Mouse (Mus musculus) intestine, embryonic 16.5 days (tissue): ENCODE results near the gene Itga2b. TPM values are rescaled to one million over a fixed set of nuclear protein-coding genes. Genes with fewer than 3 reads are reported as not detected.

Experiments
- ATAC-seq: fragments of 200-750 bp; cut with Nextera tagmentation; 2 replicates; pipeline ENCODE4 v1.8.0; 2017; ENCODE audit warnings: moderate TSS enrichment, moderate library complexity
- H3K27ac ChIP-seq: fragments of 300-500 bp; sonication (generic); 2 replicates; pipeline ENCODE4 v1.5.1; 2014; ENCODE audit warnings: mild to moderate bottlenecking, low read length
- H3K27me3 ChIP-seq: fragments of 300-500 bp; sonication (generic); replicated peaks from 2 replicates; pipeline ENCODE4 v1.6.1; 2014; ENCODE audit warnings: low read length, control low read depth, mixed read lengths; ENCODE audit not compliant: control insufficient read depth, insufficient read depth
- H3K36me3 ChIP-seq: fragments of 300-500 bp; sonication (generic); 2 replicates; pipeline ENCODE4 v1.6.1; 2014; ENCODE audit warnings: low read length, control low read depth; ENCODE audit not compliant: control insufficient read depth, insufficient read depth
- H3K4me1 ChIP-seq: fragments of 300-500 bp; sonication (generic); 2 replicates; pipeline ENCODE4 v1.6.1; 2014; ENCODE audit warnings: low read length, control low read depth, mixed read lengths; ENCODE audit not compliant: control insufficient read depth, insufficient read depth
- H3K4me2 ChIP-seq: fragments of 300-500 bp; sonication (generic); 2 replicates; pipeline ENCODE4 v1.6.1; 2014; ENCODE audit warnings: low read depth, low read length, control low read depth
- H3K4me3 ChIP-seq: fragments of 300-500 bp; sonication (generic); 2 replicates; pipeline ENCODE4 v1.5.1; 2014; ENCODE audit warnings: mild to moderate bottlenecking, low read length
- H3K9ac ChIP-seq: fragments of 300-500 bp; sonication (generic); 2 replicates; pipeline ENCODE4 v1.6.1; 2014; ENCODE audit warnings: low read depth, low read length
- H3K9me3 ChIP-seq: fragments of 300-500 bp; sonication (generic); 2 replicates; pipeline ENCODE4 v1.6.1; 2016; ENCODE audit warnings: low read length, control low read depth; ENCODE audit not compliant: control insufficient read depth
- WGBS: fragments of 180-500 bp; shearing (Covaris S2); extraction: QIAGEN DNeasy Blood & Tissue Kit; methylation state at CpG from one replicate; pipeline ENCODE4 v1.1.7; 2014; 5-methylcytosine and 5-hydroxymethylcytosine counted together
- polyA plus RNA-seq: library from polyadenylated mRNA; unstranded; fragments of >200 nt; fragmentation: Nextera tagmentation; extraction: Ambion mirVana; gene quantifications from 2 replicates; pipeline ENCODE4 v1.2.1, GENCODE M21; 2015

Gene Itga2b
- polyA plus RNA-seq, 1 experiment from 2014 or later: 3.7 TPM

DNA sequence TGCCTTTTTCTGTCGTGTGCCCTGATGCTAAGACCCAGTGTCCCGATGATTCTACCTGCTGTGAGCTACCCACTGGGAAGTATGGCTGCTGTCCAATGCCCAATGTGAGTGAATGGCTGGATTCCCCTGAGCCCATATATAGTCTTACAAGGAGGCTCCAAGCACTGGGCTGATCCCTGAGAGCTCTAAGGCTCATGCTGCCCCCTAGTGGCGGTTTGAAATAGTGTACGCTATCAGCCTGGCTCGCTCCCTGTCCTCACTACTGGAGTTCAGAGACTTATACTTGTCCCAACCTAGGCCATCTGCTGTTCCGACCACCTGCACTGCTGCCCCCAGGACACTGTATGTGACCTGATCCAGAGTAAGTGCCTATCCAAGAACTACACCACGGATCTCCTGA is 35.5 kb downstream of the Itga2b start:
- ATAC-seq: peak; percentile 36; the same call in 1 of the 2 replicates
- H3K4me1 ChIP-seq: peaks cover 34% of the 10 kb centered on the region
- H3K27me3 ChIP-seq: no peaks in the 10 kb centered on the region
- H3K4me3 ChIP-seq: no peak overlapping the region
- H3K36me3 ChIP-seq: peaks cover 13% of the 10 kb centered on the region
- H3K9ac ChIP-seq: no peak overlapping the region
- 11% methylated on average over 7 of the region's 7 CpGs for WGBS
- no peaks in the 10 kb centered on the region for H3K9me3 ChIP-seq
- H3K27ac ChIP-seq: no peak overlapping the region
- H3K4me2 ChIP-seq: no peak overlapping the region

DNA sequence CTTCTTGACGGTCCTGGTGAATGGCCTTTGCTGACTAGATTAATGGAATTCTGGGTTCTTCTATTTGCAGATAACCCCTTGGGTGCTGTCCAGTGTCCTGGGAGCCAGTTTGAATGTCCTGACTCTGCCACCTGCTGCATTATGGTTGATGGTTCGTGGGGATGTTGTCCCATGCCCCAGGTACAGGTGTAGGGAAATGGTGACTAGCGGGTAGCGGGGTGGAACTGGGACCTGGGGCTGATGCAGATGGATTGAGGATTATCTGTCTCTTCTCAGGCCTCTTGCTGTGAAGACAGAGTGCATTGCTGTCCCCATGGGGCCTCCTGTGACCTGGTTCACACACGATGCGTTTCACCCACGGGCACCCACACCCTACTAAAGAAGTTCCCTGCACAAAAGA is 36.1 kb downstream of the Itga2b start:
- Histone ChIP-seq H3K36me3 (peaks cover 13% of the 10 kb centered on the region), H3K4me2 (no peak overlapping the region), H3K27ac (no peak overlapping the region), H3K9ac (no peak overlapping the region), H3K27me3 (no peaks in the 10 kb centered on the region), H3K9me3 (no peaks in the 10 kb centered on the region), H3K4me1 (peaks cover 36% of the 10 kb centered on the region), H3K4me3 (no peak overlapping the region)
- ATAC-seq: no peak
- WGBS: 93% methylated on average over 7 of the region's 7 CpGs

DNA sequence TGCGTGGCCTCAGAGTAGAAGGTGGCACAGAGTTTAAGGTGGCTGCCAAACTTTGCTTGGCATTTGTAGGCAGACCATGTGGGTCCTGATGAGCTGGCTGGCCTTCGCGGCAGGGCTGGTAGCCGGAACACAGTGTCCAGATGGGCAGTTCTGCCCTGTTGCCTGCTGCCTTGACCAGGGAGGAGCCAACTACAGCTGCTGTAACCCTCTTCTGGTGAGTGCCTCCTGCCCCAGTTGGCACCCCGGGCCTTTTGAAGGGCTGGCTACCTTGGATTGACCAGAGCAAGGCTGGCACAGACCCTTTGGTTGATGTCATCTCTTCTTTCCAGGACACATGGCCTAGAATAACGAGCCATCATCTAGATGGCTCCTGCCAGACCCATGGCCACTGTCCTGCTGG is 37.0 kb downstream of the Itga2b start:
- peaks cover 29% of the 10 kb centered on the region for H3K4me1 ChIP-seq
- no peaks in the 10 kb centered on the region for H3K9me3 ChIP-seq
- no peaks in the 10 kb centered on the region for H3K27me3 ChIP-seq
- 93% methylated on average over 6 of the region's 6 CpGs for WGBS
- H3K27ac ChIP-seq: no peak overlapping the region
- peak overlapping the region; percentile 16; the same call in 1 of the 2 replicates for H3K9ac ChIP-seq
- no peak for ATAC-seq
- 0 out of 2 replicates have a peak overlapping the region, but pooled peaks have one; percentile 9 for H3K4me2 ChIP-seq
- no peak overlapping the region for H3K4me3 ChIP-seq
- peaks cover 13% of the 10 kb centered on the region for H3K36me3 ChIP-seq

DNA sequence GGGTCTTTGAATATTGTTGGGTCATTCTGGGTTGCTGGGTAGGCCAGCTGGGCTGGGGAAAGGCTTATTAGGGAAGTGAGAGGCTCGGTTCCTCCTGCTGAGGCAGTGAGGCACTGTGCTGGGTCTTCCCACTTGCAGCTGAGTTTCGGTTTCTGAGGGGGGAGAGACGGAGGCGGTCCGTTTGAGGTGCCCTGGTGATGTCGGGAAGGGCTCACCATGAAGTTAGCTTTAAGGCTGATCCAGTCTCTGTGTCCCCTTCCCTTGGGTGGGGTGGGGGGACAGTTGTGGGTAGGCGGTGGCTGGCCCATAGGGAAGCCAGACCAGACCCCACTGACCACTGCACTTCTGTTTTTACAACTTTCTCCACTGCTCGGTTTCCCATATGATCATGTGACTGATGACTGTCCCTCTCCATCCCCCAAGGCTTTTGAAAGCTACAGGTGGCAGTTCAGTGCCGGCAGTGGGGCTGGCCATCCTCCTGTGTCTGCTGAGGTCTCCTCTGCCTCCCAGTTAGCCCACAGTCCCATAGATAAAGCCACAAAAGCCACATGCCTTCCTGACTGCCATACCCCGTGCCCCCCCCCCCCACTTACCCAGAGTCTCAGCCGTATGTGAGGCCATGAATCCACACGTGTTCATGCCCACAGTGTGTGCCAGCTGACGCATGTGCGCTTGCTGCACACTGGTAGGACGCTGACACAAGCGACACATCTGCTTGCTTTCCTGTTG is 37.6 kb downstream of the Itga2b start:
- Histone ChIP-seq H3K27ac (no peak overlapping the region), H3K4me2 (peak overlapping the region; percentile 17; the same call in 1 of the 2 replicates)

DNA sequence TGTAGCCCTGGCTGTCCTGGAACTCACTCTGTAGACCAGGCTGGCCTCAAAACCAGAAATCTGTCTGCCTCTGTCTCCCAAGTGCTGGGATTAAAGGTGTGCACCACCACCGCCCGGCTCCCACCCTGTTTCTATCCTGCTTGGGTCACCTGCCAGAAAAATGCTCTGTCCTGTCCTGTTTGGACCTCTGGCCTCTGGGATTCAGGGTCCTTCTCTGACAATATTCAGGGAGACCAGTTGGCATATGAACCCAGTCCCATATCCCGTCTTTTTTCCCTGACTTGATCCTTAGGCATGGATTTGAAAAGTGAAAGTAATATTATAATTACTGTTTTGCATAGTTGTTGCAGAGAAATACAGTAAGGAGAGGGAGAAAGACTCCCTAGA is 38.2 kb downstream of the Itga2b start:
- 0 out of 2 replicates have a peak overlapping the region, but pooled peaks have one; percentile 11 for H3K9ac ChIP-seq
- WGBS: 83% methylated on average over 3 of the region's 3 CpGs
- no peak overlapping the region for H3K27ac ChIP-seq
- H3K4me1 ChIP-seq: peaks cover 19% of the 10 kb centered on the region
- 0 out of 2 replicates have a peak overlapping the region, but pooled peaks have one; percentile 17 for H3K4me2 ChIP-seq
- no peaks in the 10 kb centered on the region for H3K9me3 ChIP-seq
- H3K36me3 ChIP-seq: peaks cover 13% of the 10 kb centered on the region
- no peak for ATAC-seq
- H3K4me3 ChIP-seq: 0 out of 2 replicates have a peak overlapping the region, but pooled peaks have one; percentile 8
- H3K27me3 ChIP-seq: no peaks in the 10 kb centered on the region

More for the DNA sequence above, 37.6 kb downstream of the Itga2b start:
- Histone ChIP-seq H3K27me3 (no peaks in the 10 kb centered on the region), H3K9ac (peak overlapping the region; percentile 16; the same call in 1 of the 2 replicates), H3K36me3 (peaks cover 13% of the 10 kb centered on the region), H3K4me1 (peaks cover 23% of the 10 kb centered on the region), H3K4me3 (0 out of 2 replicates have a peak overlapping the region, but pooled peaks have one; percentile 8), H3K9me3 (no peaks in the 10 kb centered on the region)
- WGBS: 64% methylated on average over 16 of the region's 16 CpGs
- no peak for ATAC-seq

DNA sequence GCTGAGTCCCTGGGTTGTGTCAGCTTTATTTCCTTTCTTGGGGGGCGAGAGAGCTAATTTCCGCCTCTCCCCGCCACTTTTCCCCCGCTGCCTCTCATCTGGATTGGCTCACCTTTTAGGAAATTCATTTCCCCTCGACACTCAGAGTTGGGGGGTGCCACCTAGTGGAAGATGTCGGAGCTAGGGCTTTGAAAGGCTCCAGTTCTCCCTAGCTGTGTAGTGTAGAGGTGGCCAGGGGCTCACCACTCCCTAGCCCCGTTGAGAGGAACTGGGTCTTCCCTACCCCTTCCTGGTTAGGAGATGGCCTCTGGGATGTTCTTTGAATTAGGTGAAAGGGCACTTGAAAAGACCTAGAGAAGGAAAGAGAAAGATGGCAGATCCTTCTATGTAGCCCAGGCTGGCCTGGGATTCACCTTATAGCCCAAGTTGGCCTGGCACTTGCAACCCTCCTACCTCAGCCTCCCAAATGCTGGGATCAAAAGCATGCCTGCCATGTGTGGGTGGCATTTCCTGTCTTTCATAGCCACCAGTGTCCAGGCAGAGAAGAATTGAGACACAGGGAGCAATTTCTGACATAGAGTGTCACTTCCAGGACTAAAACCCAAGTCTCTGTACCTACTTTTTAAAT is 38.8 kb downstream of the Itga2b start:
- H3K9ac ChIP-seq: peak overlapping the region; percentile 75
- H3K27me3 ChIP-seq: no peaks in the 10 kb centered on the region
- H3K27ac ChIP-seq: peak overlapping the region; percentile 93
- H3K4me1 ChIP-seq: peaks cover 19% of the 10 kb centered on the region
- no peaks in the 10 kb centered on the region for H3K9me3 ChIP-seq
- H3K4me2 ChIP-seq: peak overlapping the region; percentile 87
- H3K4me3 ChIP-seq: peak overlapping the region; percentile 71
- 0% methylated on average over 7 of the region's 7 CpGs for WGBS
- peak; percentile 27; the same call in 1 of the 2 replicates for ATAC-seq
- H3K36me3 ChIP-seq: peaks cover 13% of the 10 kb centered on the region

DNA sequence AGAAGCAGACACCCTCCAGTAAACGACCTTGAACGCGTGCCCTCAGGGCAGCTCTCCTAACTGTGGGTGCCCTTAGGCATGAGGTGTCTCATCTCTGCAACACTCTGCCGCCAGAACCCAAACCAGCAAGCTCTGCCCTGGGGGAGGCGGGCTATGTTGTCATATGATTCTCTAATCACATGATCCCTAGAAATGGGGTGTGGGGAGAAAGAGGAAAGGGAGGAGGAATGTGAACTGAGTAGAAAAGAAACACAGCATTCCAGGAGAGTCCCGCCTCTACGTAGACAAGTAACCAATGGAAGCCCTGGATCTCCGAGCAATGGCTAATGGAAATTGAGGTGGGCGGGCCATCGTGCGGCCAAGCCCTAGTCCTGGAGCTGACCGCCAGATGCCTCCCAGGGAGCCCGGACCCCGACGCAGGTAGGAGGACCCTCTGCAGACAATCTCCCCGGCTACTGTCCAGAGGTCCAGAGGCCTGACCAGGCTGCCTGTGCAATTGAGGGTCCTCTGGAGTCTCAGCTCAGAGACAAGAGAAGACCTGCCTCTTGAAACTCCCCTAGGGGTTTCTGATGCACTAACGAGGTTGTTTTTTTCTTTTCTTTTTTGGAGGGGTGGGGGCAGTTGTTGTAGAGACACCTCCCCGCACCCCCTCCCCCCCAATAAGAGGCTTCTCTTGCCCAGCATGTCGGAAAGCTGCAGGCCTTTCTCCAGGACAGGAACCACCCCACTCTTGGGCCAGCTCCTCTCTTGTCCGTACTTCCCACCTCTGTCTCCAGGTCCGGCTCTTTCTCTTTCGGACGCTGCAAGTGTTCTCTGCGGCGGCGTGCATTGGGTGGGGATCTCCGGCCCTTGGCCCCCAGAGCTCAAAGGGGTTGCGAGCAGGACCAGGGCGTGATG is 39.6 kb downstream of the Itga2b start, which contains the start of gene Grn:
Grn (plus strand) TSS at position 195 of the 897 bp plus-strand sequence.
- WGBS: under 1% methylated on average over 29 of the region's 29 CpGs
- Histone ChIP-seq H3K9ac (peak within 1 kb of the TSS; percentile 77), H3K27ac (peak within 1 kb of the TSS; percentile 93), H3K4me3 (peak within 1 kb of the TSS; percentile 71), H3K4me1 (peaks cover 19% of the 10 kb centered on the region), H3K9me3 (no peaks in the 10 kb centered on the region), H3K36me3 (peaks cover 8% of the 10 kb centered on the region), H3K4me2 (peak within 1 kb of the TSS; percentile 87), H3K27me3 (no peaks in the 10 kb centered on the region)
- peak; percentile 95 for ATAC-seq

DNA sequence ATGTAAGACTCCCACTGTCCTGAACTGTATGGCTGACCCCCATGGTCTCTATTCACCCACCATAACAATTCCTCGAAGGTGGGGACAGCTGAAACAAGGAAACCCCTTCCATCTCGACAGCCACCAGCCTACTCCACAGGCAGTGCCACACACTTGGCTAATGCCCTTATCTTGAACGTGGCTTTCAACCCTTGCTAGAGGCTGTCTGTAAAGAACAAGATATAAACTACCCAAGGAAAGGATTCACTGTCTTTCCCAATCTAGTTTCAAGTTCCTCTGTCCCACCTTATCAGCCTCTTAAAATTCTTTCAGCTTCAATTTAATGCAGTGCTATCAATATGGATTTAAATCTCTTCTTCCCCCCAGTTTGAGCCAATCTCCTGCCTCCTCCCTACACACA is 40.4 kb downstream of the Itga2b start:
- Histone ChIP-seq H3K9ac (peak overlapping the region; percentile 77), H3K4me1 (peaks cover 19% of the 10 kb centered on the region), H3K36me3 (peaks cover under 1% of the 10 kb centered on the region; the same call in 1 of the 2 replicates), H3K27me3 (no peaks in the 10 kb centered on the region), H3K4me2 (peak overlapping the region; percentile 87), H3K9me3 (no peaks in the 10 kb centered on the region), H3K4me3 (peak overlapping the region; percentile 71), H3K27ac (no peak overlapping the region)
- WGBS: 49% methylated on average over 3 of the region's 3 CpGs
- no peak for ATAC-seq
